Mouse (Mus musculus) liver, embryonic 16.5 days (tissue): Measurements from ENCODE around the gene Eif3m. TPM values are rescaled to one million over a fixed set of nuclear protein-coding genes. Genes with fewer than 3 reads are reported as not detected.

Experiments
- ATAC-seq: fragments of 200-750 bp; cut with Nextera tagmentation; 2 replicates; pipeline ENCODE4 v1.8.0; 2017; ENCODE audit warnings: low read depth, mild to moderate bottlenecking, moderate number of reproducible peaks, moderate library complexity
- H3K27ac ChIP-seq: fragments of 300-500 bp; sonication (generic); 2 replicates; pipeline ENCODE4 v1.5.1; 2014; ENCODE audit warnings: mild to moderate bottlenecking, low read length
- H3K27me3 ChIP-seq: fragments of 300-500 bp; sonication (generic); 2 replicates; pipeline ENCODE4 v1.6.1; 2014; ENCODE audit warnings: low read depth, low read length, mixed read lengths; ENCODE audit not compliant: control insufficient read depth, insufficient read depth
- H3K36me3 ChIP-seq: fragments of 300-500 bp; sonication (generic); 2 replicates; pipeline ENCODE4 v1.6.1; 2014; ENCODE audit warnings: mild to moderate bottlenecking; ENCODE audit not compliant: control insufficient read depth, insufficient read depth
- H3K4me1 ChIP-seq: fragments of 300-500 bp; sonication (generic); 2 replicates; pipeline ENCODE4 v1.6.1; 2014; ENCODE audit warnings: low read depth, low read length, mixed read lengths; ENCODE audit not compliant: control insufficient read depth
- H3K4me2 ChIP-seq: fragments of 300-500 bp; sonication (generic); 2 replicates; pipeline ENCODE4 v1.6.1; 2014; ENCODE audit warnings: low read depth, low read length, mixed read lengths
- H3K4me3 ChIP-seq: fragments of 300-500 bp; sonication (generic); 2 replicates; pipeline ENCODE4 v1.5.1; 2014; ENCODE audit warnings: low read depth, mild to moderate bottlenecking, low read length
- H3K9ac ChIP-seq: fragments of 300-500 bp; sonication (generic); 2 replicates; pipeline ENCODE4 v1.6.1; 2014; ENCODE audit warnings: low read depth, low read length
- H3K9me3 ChIP-seq: fragments of 300-500 bp; sonication (generic); replicated peaks from 2 replicates; pipeline ENCODE4 v1.6.1; 2016; ENCODE audit warnings: low read length; ENCODE audit not compliant: control insufficient read depth
- WGBS: fragments of 180-500 bp; shearing (Covaris S2); extraction: QIAGEN DNeasy Blood & Tissue Kit; methylation state at CpG from one replicate; pipeline ENCODE4 v1.1.7; 2014; ENCODE audit not compliant: insufficient replicate concordance; 5-methylcytosine and 5-hydroxymethylcytosine counted together
- polyA plus RNA-seq: library from polyadenylated mRNA; unstranded; fragments of >200 nt; fragmentation: Nextera tagmentation; extraction: Ambion mirVana; gene quantifications from 2 replicates; pipeline ENCODE4 v1.2.1, GENCODE M21; 2015

Eif3m gene
- polyA plus RNA-seq, 1 experiment from 2014 or later = 110 TPM

GRCm38 (mm10) chr2:104985796-104986195 lies 31.1 kb downstream of the Eif3m start:
- Histone ChIP-seq H3K4me3 (no peak overlapping the region), H3K27me3 (no peaks in the 10 kb centered on the region), H3K9me3 (no peaks in the 10 kb centered on the region), H3K27ac (no peak overlapping the region), H3K4me2 (no peak overlapping the region), H3K4me1 (no peaks in the 10 kb centered on the region), H3K36me3 (no peaks in the 10 kb centered on the region), H3K9ac (no peak overlapping the region)
- no peak for ATAC-seq
- 23% methylated on average over 3 of the region's 3 CpGs for WGBS

GRCm38 (mm10) chr2:104981712-104982111 lies 35.2 kb downstream of the Eif3m start:
- no peak for ATAC-seq
- Histone ChIP-seq H3K4me1 (no peaks in the 10 kb centered on the region), H3K27ac (no peak overlapping the region), H3K36me3 (no peaks in the 10 kb centered on the region), H3K4me2 (no peak overlapping the region), H3K9me3 (no peaks in the 10 kb centered on the region), H3K9ac (no peak overlapping the region), H3K27me3 (no peaks in the 10 kb centered on the region), H3K4me3 (no peak overlapping the region)
- 42% methylated on average over 2 of the region's 2 CpGs for WGBS

GRCm38 (mm10) chr2:104964492-104964891 lies 52.4 kb downstream of the Eif3m start:
- Histone ChIP-seq H3K27me3 (no peaks in the 10 kb centered on the region), H3K9ac (no peak overlapping the region), H3K36me3 (no peaks in the 10 kb centered on the region), H3K27ac (no peak overlapping the region), H3K9me3 (no peaks in the 10 kb centered on the region), H3K4me1 (no peaks in the 10 kb centered on the region), H3K4me2 (no peak overlapping the region), H3K4me3 (no peak overlapping the region)
- no peak for ATAC-seq
- WGBS = 20% methylated on average over 1 of the region's 1 CpGs

Other genes starting within 250 kb of the Eif3m start
- gene Qser1, start 200.3 kb downstream of the Eif3m start, polyA plus RNA-seq = 1.6 and 1.7 TPM in 2 replicates
- 0.33 and 0.39 TPM in 2 replicates for gene Prrg4, start 167.2 kb downstream of the Eif3m start, polyA plus RNA-seq
- gene Ccdc73, start 149.3 kb downstream of the Eif3m start, polyA plus RNA-seq = 2.1 and 3.1 TPM in 2 replicates
- not detected in 2 replicates for gene Gm11060, start 74.9 kb upstream of the Eif3m start, polyA plus RNA-seq
- gene Wt1, start 109.4 kb upstream of the Eif3m start, polyA plus RNA-seq = 0.89 and 1.1 TPM in 2 replicates
- 1.3 and 2.4 TPM in 2 replicates for gene Them7, start 207.2 kb upstream of the Eif3m start, polyA plus RNA-seq